Comparison of ENCODE assay signal across 8 mouse cellular contexts in genomic region chr19:12517671-12518540, GRCm38 (mm10). TPM values are rescaled to one million over a fixed set of nuclear protein-coding genes. Genes with fewer than 3 reads are reported as not detected.
DNase-seq lines count a peak whose midpoint lies in the region; ATAC-seq and TF ChIP-seq lines count a peak whose summit lies in the region.

No protein-coding gene starts in this region.

- peak overlapping the region; percentile 61 for H3K4me2 ChIP-seq in forebrain, embryonic 14.5 days (ENCODE audit: low read length)
- H3K4me2 ChIP-seq in liver, postnatal 0 days (ENCODE audit: low read depth, low read length) = peak overlapping the region; percentile 63
- peak overlapping the region; percentile 70 for H3K4me2 ChIP-seq in neural tube, embryonic 13.5 days

- no peak overlapping the region for H3K27ac ChIP-seq in forebrain, embryonic 14.5 days (ENCODE audit: low read depth, low read length)
- H3K27ac ChIP-seq in liver, postnatal 0 days (ENCODE audit: low read depth) = no peak overlapping the region
- H3K27ac ChIP-seq in neural tube, embryonic 13.5 days (replicated peaks) = peak overlapping the region; percentile 38; the same call in 1 of the 2 replicates

- intact Hi-C loops in heart, postnatal 25 days (cut with DNase I) = loop anchor here (1.0 to 5.0 kb wide), 3 partner anchors 74 to 302 kb away; partner anchors contain the start of genes Lpxn and Zfp91

- under 1% methylated on average over 16 of the region's 16 CpGs for WGBS in forebrain, embryonic 14.5 days
- WGBS in liver, postnatal 0 days (ENCODE audit: insufficient replicate concordance) = 3% methylated on average over 15 of the region's 16 CpGs
- 2% methylated on average over 15 of the region's 16 CpGs for WGBS in neural tube, embryonic 13.5 days

- peak; percentile 35 for DNase-seq in c-Kit-positive CD71-positive TER-119-negative erythroid progenitor cells, embryonic 14.5 days (ENCODE audit: low read depth)
- DNase-seq in forebrain, embryonic 14.5 days (ENCODE audit: low spot score) = peak; percentile 83
- peak; percentile 7 for DNase-seq in heart, postnatal 25 days (ENCODE audit: low spot score)
- peak; percentile 73 for DNase-seq in layer of hippocampus, adult 11-12 months (ENCODE audit: low spot score)
- DNase-seq in liver, postnatal 0 days = peak; percentile 31
- DNase-seq in testis, postnatal 14 days (ENCODE audit: low spot score) = peak; percentile 12

- peaks cover 19% of the 10 kb centered on the region for H3K27me3 ChIP-seq in E14TG2a.4 (ENCODE audit: insufficient read depth, low read length)
- no peaks in the 10 kb centered on the region for H3K27me3 ChIP-seq in forebrain, embryonic 14.5 days (replicated peaks; ENCODE audit: control insufficient read depth, insufficient read depth, low read length)
- H3K27me3 ChIP-seq in liver, postnatal 0 days (ENCODE audit: insufficient read depth, low read length) = no peaks in the 10 kb centered on the region
- no peaks in the 10 kb centered on the region for H3K27me3 ChIP-seq in neural tube, embryonic 13.5 days

- peak; percentile 97 for TF ChIP-seq CTCF in E14TG2a.4 (conservative IDR thresholded peaks at IDR 0.05; ENCODE audit: low read length)
- TF ChIP-seq CTCF in liver, postnatal 0 days (IDR thresholded peaks at IDR 0.05; ENCODE audit: low read depth) = peak; percentile 77

- no peak for TF ChIP-seq EP300 in liver, postnatal 0 days (IDR thresholded peaks at IDR 0.05; ENCODE audit: low read depth)

- peak overlapping the region; percentile 65 for H3K9ac ChIP-seq in forebrain, embryonic 14.5 days (ENCODE audit: low read length)
- peak overlapping the region; percentile 49; the same call in 1 of the 2 replicates for H3K9ac ChIP-seq in liver, postnatal 0 days (replicated peaks)
- H3K9ac ChIP-seq in neural tube, embryonic 13.5 days = peak overlapping the region; percentile 81

- H3K4me3 ChIP-seq in E14TG2a.4 (replicated peaks; ENCODE audit: low read length) = peak overlapping the region; percentile 74
- peak overlapping the region; percentile 38 for H3K4me3 ChIP-seq in forebrain, embryonic 14.5 days (ENCODE audit: low read depth, low read length)
- peak overlapping the region; percentile 38 for H3K4me3 ChIP-seq in liver, postnatal 0 days (ENCODE audit: low read depth, low read length)
- peak overlapping the region; percentile 49 for H3K4me3 ChIP-seq in neural tube, embryonic 13.5 days

- H3K36me3 ChIP-seq in E14TG2a.4 (ENCODE audit: insufficient read depth, low read length) = no peaks in the 10 kb centered on the region
- H3K36me3 ChIP-seq in forebrain, embryonic 14.5 days (ENCODE audit: control insufficient read depth, insufficient read depth, low read length) = no peaks in the 10 kb centered on the region
- H3K36me3 ChIP-seq in liver, postnatal 0 days (replicated peaks; ENCODE audit: insufficient read depth, low read length) = no peaks in the 10 kb centered on the region
- no peaks in the 10 kb centered on the region for H3K36me3 ChIP-seq in neural tube, embryonic 13.5 days

- peak; percentile 90 for ATAC-seq in forebrain, embryonic 14.5 days
- ATAC-seq in liver, postnatal 0 days = peak; percentile 68
- ATAC-seq in neural tube, embryonic 13.5 days (ENCODE audit: low read depth) = peak; percentile 93

- H3K9me3 ChIP-seq in E14TG2a.4 (ENCODE audit: low read length) = no peaks in the 10 kb centered on the region
- no peaks in the 10 kb centered on the region for H3K9me3 ChIP-seq in forebrain, embryonic 14.5 days (replicated peaks; ENCODE audit: control insufficient read depth, low read length)
- H3K9me3 ChIP-seq in liver, postnatal 0 days (ENCODE audit: low read length) = no peaks in the 10 kb centered on the region
- no peaks in the 10 kb centered on the region for H3K9me3 ChIP-seq in neural tube, embryonic 13.5 days

- H3K4me1 ChIP-seq in E14TG2a.4 (replicated peaks; ENCODE audit: low read depth, low read length) = peaks cover 5% of the 10 kb centered on the region; the same call in 1 of the 2 replicates
- no peaks in the 10 kb centered on the region for H3K4me1 ChIP-seq in forebrain, embryonic 14.5 days (ENCODE audit: control insufficient read depth, insufficient read depth, low read length)
- H3K4me1 ChIP-seq in liver, postnatal 0 days (ENCODE audit: insufficient read depth) = no peaks in the 10 kb centered on the region
- H3K4me1 ChIP-seq in neural tube, embryonic 13.5 days (replicated peaks) = no peaks in the 10 kb centered on the region

RNA-seq across cellular contexts. Expression of gene Dtx4, which starts 16.7 kb away (rescaled TPM):
- 15.3 and 18.2 TPM in 2 replicates for polyA plus RNA-seq in forebrain, embryonic 14.5 days (2014; fragmentation: Nextera tagmentation; extraction: Ambion mirVana)
- total RNA-seq in heart, postnatal 25 days (2021) = 1 to 10 TPM; 6.8 to 8.1 TPM
- polyA plus RNA-seq in liver, postnatal 0 days (2015; fragmentation: Nextera tagmentation; extraction: Ambion mirVana) = 1.8 and 2.1 TPM in 2 replicates
- 34.2 and 35.5 TPM in 2 replicates for polyA plus RNA-seq in neural tube, embryonic 13.5 days (2015; fragmentation: Nextera tagmentation; extraction: Ambion mirVana)

RNA-seq across cellular contexts. Expression of gene Fam111a, which starts 27.6 kb away (rescaled TPM):
- 9.9 and 10.9 TPM in 2 replicates for polyA plus RNA-seq in forebrain, embryonic 14.5 days (2014; fragmentation: Nextera tagmentation; extraction: Ambion mirVana)
- 1 to 10 TPM; 5.6 to 6.1 TPM for total RNA-seq in heart, postnatal 25 days (2021)
- polyA plus RNA-seq in liver, postnatal 0 days (2015; fragmentation: Nextera tagmentation; extraction: Ambion mirVana) = 14.4 and 15.4 TPM in 2 replicates
- polyA plus RNA-seq in neural tube, embryonic 13.5 days (2015; fragmentation: Nextera tagmentation; extraction: Ambion mirVana) = 7.9 and 8.0 TPM in 2 replicates

RNA-seq across cellular contexts. Expression of gene Mpeg1, which starts 57.3 kb away (rescaled TPM):
- 0.55 and 0.75 TPM in 2 replicates for polyA plus RNA-seq in forebrain, embryonic 14.5 days (2014; fragmentation: Nextera tagmentation; extraction: Ambion mirVana)
- 1 to 10 TPM; 7.4 to 8.3 TPM for total RNA-seq in heart, postnatal 25 days (2021)
- polyA plus RNA-seq in liver, postnatal 0 days (2015; fragmentation: Nextera tagmentation; extraction: Ambion mirVana) = 3.5 and 3.8 TPM in 2 replicates
- polyA plus RNA-seq in neural tube, embryonic 13.5 days (2015; fragmentation: Nextera tagmentation; extraction: Ambion mirVana) = 0.54 and 0.89 TPM in 2 replicates

Comparison
In these comparisons a context has a peak if more than half of its experiments do, and no peak if none do; other contexts are left out.
1. DNase-seq: peak in every context shown above with its lines; median percentile 83 in forebrain, embryonic 14.5 days; 73 in layer of hippocampus, adult 11-12 months; 35 in c-Kit-positive CD71-positive TER-119-negative erythroid progenitor cells, embryonic 14.5 days; 31 in liver, postnatal 0 days; 12 in testis, postnatal 14 days; 7 in heart, postnatal 25 days.